Mouse (Mus musculus): ENCODE data around the gene Sync.

Gene Sync

DNA sequence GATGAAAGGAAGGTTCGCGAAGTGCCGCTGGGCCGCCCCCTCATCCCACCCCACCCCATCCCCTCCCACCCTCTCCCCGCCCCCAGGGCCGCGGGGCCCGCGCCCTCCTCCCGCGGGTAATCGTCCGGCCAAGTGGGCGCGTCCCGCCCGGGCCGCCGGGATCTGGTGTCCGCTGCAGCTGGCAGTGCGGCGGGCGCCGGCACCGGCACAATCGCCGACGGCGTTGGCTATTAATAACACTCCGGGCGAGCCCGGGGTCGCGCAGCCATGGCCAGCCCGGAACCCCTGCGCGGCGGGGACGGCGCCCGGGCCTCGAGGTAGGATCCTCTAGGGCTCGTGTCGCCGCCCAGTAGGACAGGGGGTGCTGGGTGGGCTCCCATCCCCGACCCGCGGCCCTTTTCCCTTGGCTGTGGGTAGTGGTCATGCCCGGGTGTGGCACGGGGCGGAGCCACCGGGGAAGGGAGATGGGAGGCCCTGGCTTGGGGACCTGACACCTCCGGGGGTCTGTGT is at the start of gene Sync:
TSS of gene Sync (plus strand) at position 146 of the 510 bp plus-strand sequence.
- DNase-seq = peak in 1 of 2 experiments; percentile 64

DNA sequence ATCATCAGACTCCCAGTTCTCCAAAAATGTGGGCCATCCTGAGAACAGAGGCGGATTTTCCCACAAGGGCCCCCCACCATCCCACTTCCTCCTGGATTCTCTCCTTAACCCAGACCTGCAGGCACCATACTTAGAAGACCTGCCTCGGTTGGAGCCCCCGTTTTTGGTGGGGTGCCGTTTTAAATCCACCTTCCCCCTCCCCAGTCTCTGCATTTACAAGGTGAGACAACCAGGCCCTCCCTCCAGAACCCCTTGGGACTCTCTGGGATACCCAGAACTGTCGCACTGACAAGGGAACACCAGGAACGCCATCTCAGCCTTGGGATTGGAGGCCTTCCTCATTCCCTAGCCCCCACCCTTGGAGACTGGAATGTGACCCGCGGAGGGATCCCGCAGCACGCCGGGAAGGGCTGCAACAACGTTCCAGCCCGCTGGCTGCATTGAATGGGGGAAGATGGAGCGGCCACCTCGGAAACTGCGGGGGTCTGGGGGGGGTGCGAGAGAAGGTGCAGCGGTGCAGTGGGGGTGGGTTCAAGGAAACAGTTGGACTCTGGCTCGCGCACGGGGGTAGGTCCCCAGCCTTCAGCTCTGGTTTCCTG is 49.5 kb upstream of the Sync start:
- DNase-seq = peak in 1 of 2 experiments; percentile 52

DNA sequence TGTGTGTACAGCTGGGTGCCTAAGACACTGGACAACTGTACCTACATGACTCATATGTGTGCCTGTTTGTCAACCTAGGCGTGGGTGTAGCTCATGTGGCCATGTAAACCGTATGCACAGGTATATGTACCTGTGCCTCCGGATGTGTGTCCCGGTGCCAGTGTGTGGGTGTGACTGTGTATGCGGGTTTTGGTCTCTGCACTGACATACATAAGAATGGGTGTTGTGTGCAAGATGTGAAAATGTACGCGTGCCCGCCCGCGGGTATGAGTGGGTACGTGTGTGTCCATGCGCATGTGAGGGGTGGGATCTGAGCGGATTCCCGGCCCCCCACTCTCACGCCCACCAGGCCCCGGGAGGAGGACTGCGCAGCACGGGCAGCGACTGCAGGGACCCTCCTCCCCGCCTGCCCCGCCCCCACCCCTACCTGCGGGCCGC is 48.8 kb upstream of the Sync start:
- DNase-seq = no peak

DNA sequence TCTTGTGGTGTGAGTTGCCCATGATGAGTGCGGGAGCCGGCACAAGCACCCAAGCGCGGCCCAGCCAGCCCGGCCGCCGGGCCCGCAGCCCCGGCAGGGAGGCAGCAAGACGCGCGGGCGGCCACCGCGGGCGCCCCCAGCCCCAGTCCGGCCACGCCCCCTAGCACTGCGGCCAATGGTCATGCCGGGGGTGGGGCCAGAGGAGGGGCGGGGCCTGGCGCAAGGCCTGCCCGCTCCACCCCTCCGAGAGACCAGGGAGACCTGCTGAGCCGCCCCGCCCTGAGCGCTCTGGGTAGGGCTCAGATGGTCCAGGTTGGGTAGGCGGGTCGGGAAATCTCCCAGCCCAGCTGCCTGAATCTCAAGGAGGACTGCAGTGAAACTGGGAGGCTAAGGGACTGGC is 48.3 kb upstream of the Sync start:
- DNase-seq = peak; percentile 81 to 86

DNA sequence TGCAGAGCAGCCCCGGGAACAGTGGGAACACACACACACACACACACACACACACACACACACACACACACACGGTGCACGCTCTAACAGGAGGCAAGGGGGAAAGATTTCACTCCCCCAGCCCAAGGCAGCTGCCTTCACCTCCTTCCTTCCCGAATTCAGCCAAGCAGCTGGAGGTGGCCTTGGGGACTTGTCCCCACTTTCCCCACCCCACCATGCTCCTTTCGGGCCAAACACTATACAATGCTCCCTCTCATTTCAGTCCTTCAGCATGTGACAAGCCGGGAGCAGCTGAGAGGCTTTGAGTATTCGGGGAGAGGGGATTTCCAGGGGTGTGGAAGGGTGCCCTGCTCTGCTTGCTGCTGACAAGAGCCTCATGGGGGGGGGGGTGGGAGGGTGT is 45.5 kb upstream of the Sync start:
- no peak for DNase-seq

DNA sequence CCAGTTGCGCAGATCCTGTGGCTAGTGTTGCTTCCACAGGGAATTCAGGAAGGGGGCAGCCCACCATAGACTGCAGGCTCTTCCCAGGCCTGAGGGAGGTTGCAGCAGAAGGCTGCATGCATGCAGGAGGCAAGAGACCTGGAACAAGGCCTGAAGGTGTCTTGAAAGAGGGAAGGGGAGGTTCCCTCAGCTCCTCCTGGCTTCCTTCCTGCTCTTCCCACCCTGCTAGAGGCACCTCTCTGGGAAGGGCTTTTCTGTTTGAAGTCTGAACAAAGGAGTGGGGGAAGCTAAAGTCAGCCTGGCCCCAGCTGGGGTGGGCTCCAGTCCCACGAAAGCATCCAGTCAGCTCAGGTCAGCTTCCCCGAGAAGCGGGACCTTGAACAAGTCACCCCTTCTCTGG is 45.1 kb upstream of the Sync start:
- DNase-seq = no peak

DNA sequence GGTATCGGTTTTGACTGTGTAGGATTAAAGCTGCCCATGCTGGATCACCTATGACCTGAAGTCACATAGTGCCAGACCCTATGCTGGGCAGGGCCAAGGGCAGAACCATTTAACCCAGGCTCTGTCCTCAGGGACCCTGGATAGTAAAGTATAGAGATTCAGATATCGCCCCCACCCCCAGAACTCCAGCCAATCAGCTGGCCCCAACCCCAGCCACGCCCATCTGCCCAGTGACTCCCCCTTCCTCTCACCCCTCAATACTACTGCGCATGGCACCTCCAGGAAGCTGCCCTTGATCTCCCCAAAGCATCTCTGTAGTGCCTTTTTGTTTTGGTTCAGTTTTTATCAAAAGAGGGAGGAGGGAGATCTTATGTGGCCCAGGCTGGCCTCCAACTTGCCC is 44.7 kb upstream of the Sync start:
- DNase-seq = no peak

DNA sequence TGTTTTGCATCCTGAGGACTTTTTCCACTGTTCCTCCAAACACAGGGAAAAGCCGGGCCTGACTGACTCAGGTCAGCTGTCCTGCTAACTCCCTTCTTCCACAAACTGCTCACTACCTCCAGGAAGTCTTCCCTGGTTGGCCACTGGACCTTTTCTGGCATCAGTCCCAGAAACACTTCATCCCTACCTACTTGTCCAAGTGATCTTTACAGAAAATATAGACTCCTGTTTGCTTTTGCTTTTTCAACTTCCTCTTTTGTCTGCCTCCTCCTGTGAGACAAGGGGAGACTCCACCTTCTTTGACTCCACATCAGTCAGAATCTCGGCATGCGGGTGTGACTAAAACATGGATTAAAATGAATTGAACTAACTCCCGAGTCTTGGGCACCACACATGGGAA is 42.6 kb upstream of the Sync start:
- DNase-seq = no peak

DNA sequence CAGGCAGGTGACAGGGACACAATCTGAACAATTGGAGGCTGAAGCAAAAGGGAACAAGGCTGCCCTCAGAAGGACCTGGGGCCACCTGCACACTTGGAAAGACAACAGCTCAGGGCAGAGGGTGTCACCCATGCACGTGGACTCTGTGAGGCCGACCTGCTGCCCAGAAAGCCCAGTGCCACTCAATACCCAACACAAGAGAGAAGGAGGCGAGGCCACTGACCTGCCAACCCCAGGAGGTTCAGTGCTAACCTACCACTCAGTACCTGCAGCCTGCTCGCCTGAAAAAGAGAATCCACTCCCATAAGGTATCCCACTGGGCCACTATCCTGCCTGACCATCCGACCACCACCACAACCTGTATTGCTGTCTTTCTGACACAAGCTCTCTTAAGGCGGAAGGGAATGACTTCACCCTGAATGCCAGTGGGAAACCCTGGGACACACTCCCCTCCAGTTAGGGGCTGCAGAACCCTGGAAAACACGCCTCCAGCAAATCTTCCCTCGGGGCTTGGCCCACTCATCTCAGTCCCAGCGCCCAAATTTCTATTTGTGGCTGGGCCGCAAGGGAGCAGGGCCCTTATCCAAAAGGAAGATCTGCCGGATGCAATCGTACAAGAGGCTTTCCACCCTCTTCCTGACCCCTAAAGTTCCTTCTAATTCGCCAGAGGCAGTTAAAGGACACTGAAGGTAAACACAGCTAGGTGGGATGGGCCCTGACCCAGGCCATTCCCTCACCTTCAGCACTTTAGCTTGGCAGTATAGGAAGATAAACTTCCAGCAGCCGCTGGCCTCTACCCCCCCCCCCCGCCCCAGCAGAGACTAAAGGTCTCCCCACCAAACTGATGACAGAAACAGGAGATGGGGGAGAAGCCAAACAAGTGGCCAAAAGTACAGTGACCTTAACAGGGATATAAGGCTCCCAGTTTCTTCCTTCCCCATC is 40.8 kb upstream of the Sync start:
- DNase-seq = peak in 1 of 2 experiments; percentile 46

DNA sequence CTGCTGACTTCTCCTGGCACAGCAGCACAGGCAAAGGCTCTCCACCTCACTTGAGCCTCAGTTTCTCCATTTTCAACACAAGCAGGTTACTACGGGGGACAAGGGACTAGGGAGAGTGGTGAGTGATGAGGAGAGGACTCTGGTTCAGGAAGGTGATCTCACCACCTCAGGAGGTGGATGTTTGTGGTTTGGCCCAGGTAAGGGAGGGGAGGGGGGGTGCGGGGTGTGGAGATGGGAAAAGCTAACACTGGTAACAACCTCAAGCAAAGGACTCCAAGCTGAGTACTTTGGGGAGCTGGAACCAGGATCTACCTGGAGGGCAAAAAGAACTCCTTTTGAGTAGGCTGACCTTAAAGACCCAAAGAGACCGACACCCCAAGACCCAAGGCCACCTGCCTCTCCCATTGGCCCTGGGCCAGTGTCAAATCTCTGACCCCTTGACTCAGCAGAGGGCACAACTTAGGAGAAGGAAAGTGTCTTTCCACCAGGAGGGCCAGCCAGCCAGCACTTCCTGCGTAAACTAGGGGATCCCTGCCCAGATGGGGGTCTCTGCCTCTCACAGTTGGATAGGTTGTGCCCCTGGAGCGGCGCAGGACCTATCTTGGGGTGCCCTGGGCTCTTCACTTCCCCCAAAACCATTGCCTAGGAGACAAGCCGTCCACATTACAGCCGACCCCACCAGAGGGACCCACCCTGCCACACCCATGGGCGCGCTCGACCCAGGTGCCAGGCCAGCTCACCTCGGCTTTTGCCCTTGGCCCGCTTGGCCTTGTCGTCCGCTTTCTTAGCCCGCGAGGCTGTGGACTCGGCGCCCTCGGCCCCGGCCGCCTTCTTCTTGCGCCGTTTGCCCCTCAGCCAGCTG is 39.8 kb upstream of the Sync start:
- DNase-seq = peak in 1 of 2 experiments; percentile 62

DNA sequence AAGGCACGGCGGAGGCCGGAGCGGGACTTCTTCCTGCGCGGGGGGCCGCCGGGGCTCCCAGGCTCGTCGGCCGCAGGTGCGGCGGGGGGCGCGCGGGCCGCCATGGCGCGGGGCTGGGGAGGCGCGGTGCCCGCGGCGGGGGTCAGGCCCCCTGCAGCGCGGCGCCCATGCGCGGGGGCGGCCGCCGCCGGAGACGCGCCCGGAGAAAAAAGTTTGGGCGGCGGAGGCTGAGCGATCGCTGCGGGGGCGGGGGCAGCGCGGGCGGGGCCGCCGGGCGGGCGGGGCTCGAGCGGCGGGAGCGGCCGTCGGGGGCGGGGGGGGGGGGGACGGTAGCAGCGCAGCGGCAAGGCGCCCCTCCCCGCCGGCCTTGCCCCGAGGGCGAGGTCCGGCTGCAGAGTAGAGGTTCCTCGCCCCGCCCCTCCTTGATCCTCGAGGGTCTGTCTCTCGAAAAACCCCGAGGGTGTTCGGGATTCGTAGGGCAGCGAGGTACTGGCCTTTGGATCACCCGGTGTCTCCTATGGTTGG is 39.1 kb upstream of the Sync start:
- peak in 1 of 2 experiments; percentile 73 for DNase-seq

DNA sequence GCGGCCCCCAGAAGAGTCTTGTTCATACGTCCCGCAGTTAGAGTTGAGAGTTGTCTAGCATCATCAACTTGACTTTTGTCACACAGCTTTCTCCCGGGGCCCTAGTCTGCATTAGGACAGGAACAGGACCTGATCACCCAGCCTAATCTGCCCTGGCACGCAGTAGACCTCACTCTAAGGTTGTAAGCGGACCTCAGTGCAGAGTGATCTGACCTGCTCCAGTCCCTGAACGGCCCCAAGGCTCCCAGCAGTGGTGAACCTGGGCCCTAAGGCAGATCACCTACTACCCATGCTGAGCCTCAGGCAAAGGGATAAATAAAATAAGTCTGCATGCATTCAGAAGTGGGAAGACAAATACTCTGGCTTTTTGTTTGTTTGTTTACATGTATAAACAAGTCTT is 38.1 kb upstream of the Sync start:
- no peak for DNase-seq

DNA sequence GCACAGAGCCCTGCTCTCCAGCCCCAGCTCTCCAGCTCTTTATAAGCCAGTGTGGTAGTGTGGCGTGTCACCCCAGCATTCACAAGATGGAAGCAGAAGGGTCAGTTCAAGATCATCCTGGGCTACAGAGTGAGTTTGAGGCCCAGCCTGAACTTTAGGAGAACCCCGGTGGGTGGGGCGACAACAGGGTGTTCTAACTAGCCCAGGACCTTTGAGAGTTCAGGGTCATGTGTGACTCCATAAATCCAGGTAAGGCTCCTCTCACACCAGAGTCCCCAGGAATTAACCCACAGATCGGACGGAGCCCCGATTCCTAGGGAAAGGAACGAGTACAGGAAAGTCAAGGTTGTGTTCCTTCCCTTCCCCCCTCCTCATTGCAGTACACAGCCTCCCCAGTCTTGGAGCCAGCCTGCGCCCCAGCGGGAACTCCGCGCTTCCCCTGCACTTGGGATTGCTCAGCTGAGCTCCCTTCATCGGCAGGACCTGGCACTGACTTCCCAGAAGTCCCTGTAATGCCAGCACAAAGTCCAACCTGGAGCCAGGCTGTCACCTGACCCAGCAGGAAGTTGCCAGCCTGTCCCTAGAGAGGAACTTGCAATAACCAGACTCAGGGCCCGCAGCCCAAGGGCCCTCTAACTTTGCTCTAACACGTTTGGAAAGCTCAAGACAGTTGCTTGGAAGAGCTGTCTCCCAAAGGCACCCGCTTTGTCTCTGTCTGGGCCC is 36.5 kb upstream of the Sync start:
- peak; percentile 87 to 93 for DNase-seq

DNA sequence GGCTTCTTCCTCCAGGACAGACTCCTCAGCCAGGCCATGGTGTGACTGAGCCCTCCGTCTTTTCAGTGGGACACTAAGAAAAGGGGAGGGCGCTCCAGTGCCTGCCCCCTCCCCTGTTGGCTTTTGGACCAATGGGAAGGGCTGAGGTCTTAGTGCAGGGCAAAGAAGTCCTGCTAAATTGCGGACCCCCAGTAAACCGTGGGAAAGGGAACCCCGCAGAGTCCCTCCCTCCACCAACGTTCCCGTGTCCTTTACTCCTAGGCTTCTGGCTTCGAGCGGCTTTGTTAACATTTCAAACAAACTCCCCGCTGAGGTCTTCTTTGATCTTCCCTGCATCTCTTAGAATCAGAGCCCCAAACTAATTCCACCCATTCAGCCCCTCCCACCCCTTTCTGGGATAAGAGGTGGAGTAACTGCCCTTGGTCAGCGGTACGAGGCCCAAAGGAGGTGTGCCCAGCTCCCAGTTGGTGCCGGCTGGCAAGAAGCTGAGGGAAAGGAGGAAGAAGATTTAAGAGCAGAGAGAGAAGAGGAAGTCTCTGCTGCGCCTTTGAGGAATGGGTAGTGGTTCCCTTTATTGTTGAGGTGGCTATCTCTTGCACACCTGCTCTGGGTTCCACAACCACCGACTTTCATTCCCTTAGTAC is 35.8 kb upstream of the Sync start:
- peak; percentile 62 to 63 for DNase-seq

DNA sequence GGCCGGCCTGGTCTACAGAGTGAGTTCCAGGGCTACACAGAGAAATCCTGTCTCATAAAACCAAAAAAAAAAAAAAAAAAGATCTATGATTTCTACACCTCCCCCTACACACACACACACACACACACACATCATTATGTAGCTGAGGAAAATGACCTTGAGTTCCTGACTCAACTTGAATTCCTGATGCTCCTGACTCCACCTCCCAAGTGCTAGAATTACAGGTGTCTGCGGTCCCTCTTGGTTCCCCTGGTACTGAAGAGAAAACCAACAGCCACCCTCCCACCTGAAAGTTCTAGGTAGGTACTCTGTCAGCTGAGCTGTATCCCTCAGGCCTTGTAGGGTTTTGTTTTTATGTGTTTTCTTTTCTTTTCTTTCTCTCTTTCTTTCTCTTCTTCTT is 34.9 kb upstream of the Sync start:
- DNase-seq = no peak

DNA sequence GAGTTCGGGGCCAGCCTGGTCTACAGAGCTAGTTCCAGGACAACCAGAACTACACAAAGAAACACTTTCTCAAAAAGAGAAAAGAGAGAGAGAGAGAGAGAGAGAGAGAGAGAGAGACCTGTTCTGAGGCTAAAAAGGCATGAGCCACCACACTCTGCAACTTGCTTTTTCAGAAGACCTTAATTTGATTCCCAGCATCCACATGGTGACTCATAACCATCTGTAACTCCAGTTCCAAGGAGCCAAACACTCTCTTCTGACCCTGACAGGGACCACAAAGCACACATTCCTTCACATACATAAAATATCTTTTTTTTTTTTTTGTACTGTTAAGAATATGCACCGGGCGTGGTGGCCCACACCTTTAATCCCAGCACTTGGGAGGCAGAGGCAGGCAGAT is 32.8 kb upstream of the Sync start:
- DNase-seq = no peak

DNA sequence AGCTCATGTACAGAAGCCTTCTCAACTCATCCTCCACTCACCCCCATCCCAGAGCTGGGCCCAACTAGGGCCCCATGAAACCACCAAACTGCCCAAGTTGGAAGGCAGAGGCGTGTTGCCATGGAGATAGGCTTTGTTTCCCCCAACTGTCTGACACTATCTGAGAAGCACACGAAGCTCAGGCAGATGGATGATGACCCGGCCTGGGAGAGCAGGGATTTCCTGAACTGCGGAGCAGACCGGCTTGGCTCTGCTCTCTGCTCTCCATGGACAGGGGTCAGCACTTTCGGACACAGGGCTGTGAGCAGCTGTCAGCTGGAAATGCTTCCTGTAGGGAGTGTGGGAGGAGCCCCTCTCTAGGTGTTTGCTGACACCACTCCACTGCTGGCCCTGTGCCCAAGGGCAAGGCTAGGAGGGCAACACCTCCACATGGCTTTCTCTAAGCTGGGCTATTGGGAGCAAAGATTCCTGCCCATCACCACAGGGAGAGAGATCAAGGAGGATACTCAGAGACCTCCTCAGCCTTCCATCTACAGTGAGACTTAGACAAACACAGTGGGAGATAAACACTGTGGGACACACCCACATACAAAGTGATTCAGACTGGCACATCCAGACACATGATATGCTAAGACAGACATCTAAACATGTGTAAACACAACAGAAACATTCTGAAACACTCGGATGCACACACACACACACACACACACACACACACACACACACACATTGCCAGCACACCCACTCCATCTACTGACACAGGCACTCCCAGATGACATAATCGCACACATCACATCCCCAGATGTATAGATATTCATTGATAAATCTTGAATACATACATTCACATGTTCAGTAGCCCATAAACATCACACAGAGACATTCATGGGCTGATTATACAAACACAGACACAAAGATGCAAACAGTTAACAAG is 30.7 kb upstream of the Sync start:
- DNase-seq = peak; percentile 82 to 87

DNA sequence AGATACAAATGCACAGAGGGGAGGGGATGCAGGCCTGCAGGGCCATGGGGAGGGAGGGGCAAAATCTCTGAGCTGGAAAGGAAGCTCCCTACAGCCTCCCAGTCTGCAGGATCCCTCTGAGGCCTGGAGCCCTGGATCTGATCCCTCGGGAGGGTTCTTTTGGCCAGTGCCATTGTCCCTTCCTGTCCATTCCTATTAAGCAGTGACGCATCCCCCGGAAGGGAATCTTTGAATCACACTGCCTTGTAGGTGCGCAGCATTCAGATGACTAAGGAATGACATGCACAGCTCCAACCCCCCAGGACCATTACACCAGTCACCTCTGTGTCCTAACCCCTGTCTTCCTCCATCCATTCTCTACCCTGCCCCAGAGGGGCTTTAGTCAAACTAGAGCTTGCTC is 28.3 kb upstream of the Sync start:
- DNase-seq = peak in 1 of 2 experiments; percentile 60

DNA sequence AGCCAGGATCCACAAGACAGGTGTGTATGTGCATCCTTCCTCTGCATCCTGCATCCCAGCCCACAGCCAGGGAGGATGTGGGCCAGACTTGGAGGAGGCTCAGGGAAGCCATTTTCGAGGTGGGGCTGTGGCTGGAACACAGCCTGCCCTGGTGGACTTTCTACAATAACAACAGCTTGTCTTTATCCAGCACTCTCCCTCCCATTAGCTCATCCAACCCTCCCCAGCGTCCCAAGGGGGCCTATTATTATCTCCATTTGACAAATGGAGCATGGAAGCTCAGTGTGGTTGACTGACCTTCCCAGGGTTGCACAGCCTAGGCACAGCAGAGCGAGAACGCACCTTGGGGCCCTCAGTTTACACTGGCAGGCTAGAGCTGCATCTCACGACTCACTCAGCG is 26.7 kb upstream of the Sync start:
- no peak for DNase-seq

DNA sequence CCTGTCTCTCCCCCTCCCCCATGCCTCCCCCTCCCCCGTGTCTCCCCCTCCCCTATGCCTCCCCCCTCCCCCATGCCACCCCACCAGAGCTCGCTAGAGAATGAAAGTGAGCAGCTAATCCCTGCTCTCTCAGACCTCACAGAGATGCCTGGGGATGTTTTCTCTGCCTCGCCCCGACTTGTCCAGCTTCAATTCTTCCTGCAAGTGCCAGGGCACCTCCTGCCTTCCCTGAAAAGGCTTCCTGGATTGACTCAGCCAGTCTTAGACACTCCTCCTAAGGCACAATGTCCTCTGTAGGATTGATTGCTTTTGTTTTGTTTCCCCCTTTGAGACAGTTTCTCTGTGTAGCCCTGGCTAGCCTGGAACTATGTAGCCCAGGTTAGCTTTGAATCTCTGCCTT is 26.2 kb upstream of the Sync start, which contains the start of gene C77080:
TSS of gene C77080 (minus strand) at position 209 of the 400 bp plus-strand sequence.
- DNase-seq = no peak
